Mouse (Mus musculus) NIH3T3 (cell line): ENCODE data around the gene Gm21976.

Experiments
- DNase-seq: peaks from one replicate; pipeline ENCODE4 v3.0.0-alpha.2; 2012; ENCODE audit warnings: low read depth

Gm21976 gene

DNA sequence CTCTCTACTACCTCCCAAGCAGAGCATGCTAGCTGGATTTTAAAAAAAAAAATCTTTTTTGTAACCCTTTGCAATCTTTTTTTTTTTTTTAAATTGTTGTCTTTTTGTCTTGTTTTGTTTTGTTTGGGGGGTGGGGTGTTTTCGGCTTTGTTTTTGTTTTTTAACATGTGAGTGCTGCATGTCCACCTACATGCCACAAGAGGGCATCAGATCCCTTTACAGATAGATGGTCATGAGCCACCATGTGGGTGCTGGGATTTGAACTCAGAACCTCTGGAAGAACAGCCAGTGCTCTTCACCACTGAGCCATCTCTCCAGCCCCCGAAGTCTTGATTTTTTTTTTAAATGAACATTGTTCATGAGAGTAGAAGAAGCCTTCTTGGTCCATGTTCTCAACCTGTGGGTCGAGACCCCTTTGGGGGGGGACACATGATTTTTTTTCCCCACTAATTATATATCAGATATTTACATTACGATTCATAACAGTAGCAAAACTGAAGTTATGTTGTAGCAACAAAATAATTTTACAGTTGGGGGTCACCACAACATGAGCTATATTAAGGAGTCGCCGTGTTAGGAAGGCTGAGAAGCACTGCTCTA, 18.3 kb downstream of the Gm21976 start:
- DNase-seq: no peak

DNA sequence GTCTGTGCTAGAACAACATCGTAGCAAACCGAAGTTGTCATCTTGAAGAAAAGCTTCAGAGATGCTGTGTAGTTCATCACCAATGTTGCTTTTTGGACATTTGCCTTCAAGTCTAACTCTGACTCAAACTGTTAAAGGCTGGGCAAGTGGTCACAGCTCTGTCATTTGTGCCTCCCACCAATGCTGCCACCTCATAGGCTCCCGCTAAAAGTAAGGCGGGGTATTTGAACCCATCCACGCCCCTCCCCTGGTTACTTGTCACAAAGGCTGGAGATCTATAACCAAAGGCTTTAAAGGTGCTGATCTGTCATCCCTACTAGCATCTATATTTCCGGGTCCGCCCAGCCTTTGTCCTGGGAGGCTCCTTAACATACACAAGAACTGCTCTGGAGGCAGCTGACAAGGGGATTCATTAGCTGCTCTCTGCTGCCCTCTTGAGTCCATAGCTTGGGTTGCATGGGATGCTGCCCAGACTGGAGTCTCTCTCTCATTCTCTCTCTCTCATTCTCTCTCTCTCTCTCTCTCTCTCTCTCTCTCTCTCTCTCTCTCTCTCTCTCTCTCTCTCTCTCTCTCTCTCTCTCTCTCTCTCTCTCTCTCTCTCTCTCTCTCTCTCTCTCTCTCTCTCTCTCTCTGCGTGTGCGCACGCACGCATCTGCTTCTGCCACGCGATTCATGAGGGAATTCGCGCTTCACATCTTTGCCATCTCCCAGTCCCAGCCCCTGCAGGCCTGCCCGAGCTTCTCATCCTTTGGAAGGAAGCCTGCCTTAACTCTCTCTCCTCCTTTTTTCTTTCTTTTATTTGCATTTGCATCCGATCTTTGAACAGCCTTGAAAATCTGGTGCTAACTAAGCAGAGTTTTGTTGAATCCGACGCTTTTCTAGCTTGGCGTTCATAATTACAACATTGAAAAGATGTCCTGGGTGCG, 19.4 kb downstream of the Gm21976 start:
- peak; percentile 92 for DNase-seq

DNA sequence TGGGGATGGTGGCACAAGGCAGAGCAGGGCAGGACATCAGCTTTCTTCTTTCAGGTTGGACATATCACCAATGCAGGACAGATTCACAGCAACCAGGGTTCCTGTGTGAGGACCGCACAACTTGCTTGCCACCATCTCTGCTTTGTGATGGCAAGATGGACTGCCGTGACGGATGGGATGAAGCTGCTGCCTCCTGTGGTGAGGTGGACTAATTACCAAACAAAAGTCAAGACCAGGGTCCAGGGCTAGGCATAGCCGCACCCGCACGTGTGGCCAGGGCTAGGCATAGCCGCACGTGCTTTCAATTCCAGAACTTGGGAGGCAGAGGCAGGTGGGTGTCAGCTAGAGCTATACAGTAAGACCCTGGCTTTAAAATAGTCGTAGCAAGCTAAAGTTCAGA, 25.6 kb downstream of the Gm21976 start:
- no peak for DNase-seq

DNA sequence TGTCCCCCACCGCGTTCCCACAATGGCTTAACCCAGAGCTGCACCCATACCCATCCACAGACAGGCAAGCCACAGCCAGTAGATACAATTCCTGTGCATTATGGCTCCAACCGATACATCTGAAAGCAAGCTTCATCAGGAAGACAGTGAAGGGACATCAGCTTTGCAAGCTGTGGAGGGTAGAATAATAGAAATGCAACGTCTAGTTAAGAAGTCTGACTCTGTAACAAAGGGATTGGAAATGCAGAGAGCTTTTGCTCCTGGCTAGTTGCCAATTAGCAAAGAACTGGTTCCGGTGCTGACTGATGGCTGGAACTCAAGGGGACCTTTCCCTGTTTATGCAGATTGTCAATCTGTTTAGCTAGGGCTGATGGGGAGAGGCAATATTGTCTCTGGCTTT, 26.7 kb downstream of the Gm21976 start:
- DNase-seq: no peak

DNA sequence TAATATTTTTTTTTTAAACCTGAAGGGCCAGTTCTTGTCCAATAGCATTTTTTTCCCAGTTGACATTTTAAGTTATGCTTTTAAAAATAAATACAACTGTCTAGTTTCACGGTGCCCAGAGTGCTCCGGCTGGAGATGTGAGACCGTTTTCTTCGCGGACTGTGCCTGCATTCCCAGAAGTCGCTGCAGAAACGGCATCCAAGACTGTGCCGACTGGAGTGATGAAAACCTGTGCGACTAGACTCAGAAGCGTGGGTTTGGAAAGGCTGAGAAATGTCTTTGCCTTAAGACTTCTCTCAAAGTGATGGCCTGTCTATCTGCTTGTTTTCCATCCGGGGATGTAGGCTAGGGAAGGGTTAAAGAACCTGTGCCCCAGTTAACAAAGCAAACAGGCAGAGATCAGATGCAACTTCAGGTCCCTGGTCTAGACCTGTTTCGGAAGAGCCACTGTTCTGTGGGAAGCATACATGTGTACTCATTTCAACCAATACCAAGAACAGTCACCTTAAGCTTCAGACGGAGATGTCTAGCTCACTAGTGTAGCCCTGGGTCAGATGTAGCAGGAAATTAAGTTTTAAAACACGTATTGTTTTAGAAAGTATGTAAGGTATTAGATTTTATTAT, 27.3 kb downstream of the Gm21976 start:
- DNase-seq: no peak

DNA sequence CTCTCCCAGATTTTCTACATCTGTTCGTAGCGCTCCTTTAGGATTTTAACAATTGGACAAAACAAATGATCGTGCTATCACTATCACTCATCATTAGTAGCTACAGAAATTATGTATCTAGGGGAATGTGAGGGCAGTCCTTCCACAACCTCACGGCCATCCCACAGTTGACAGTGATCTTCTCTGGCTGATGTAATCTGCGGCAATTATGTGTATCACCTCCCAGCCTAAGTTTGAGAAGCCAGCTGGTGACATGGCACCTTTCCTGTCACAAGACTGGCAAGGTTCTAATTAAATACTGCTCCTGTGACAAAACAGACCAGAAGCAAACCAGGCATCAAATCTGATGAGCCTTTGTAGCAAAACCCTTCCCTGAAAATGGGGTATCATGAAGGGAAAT, 28.3 kb downstream of the Gm21976 start:
- DNase-seq: no peak

DNA sequence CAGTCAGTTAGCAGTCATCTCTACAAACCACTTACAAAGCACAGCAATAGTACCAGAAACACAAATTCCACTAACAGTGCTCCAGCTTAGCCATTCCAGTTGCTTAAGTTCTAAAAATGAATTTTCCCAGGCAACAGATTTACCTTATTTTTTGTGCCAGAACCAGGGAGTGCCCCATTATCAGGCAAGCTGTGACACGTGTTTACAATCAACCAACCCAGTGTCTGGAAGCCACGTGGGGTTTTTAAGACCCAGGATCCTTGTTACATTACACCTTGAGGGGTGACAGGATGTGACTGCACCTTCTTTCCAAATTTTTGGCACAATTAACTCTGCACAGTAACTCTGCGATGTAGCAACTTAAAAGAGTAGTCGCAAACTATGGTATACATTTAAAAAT, 29.0 kb downstream of the Gm21976 start:
- DNase-seq: no peak

DNA sequence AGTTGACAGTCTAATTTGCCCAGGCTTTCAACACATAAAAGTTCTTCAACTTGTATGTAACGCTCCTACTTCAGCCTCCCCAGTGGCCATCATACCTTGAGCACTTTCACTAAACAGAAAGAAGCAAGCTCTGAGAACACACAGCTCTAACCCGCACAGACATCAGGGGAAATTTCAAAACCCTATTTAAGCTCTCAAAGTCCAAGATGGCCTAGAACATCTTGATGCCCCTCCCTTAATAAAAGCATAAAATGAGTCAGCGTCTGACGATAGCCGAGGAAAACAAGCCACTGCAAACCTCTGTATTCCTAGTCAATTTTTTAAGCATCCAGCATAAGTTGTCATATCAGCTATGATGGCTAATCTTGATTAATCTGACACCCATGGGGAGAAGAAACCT, 31.9 kb downstream of the Gm21976 start:
- DNase-seq: no peak

DNA sequence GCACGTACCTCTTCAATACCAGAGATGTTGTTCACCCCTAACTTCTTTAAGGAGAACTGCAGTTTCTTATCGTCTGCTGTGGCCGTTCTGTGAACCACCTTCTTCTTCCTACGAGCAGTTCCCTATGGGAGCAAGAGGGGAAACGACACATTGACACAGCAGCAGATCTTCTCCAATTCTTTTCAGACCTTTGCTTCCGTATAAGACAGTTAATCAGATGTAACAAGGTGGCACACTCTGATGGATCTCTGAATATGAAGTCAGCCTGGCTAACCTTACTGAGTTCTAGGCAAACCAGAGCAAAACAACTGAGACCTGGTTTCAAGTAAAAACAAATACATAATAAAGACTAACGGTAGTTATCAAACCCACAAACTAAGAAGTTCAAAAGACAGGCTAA, 33.9 kb downstream of the Gm21976 start:
- DNase-seq: no peak

DNA sequence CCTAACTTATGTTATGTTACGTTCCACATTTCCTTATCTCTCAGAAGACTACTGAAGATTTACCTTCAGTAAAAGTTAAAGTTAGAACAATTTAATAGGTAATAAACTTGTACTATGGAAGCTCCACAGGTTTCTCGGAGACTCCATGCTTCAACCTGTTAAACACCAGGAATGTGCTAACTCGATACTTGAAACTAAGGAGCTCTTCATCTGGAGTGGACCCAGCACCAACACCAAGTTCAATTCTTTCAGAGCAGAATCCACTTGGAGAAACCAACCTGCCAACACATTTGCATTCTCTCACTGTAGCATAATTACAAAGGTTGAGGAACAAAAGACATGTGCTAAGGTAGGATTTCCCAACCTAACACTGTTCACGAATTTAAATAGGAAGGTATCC, 35.4 kb downstream of the Gm21976 start:
- no peak for DNase-seq

DNA sequence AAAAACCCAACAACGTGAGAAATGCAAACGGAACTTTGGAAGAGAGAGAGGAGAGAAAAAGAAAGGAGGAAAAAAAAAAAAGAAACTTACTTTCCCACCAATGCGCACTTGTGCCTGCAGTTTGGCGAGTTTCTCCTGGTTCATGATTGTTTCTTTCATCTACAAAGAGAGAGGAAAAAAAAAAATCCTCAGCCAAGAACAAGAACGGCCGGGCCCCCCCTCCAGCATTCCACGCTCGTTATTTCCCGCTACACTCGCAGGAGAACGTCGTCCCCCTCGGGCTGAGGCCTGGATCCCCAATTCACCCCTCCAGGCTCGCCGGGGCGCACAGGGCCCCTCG, 36.4 kb downstream of the Gm21976 start:
- DNase-seq: no peak

DNA sequence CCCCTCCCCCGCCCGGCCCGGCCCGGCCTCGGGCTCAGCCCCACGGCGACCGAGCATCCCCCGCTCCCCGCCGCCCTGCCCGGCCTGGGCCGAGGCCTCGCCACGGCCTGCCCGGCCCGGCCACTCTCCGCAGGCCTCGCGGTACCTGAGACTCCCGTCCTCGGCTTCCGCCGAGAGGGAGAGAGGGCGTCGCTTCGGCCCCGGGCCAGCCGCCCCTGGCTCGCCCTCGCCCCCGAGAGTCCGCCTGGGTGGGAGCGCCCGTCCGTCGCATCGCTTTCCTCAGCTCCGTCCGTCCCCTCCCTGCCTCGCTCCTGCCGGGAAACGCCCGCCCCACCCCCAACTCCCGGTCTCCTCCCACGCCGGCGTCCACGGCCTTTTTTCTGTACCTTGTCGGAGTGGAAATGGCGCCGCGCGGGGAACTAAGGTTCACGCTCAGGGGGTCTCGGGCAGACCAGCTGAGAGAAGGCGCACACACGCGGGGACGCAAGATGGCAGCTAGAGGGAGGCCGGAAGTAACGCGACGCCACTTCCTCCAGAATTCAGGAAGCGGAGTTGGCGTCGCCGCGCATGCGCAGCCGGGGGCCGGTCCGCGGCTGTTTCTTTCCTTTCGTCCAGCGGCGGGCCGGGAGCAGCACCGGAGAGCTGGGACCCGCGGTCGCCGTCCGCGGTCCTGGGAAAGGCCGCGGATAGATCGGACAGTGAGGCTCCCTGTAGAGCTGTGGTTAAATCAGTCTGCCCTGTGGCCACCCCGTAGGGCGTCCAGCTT, 37.0 kb downstream of the Gm21976 start, which contains the start of gene Btf3:
Gene Btf3 (minus strand): TSS at position 527 of the 766 bp plus-strand sequence.
- DNase-seq: peak; percentile 95

DNA sequence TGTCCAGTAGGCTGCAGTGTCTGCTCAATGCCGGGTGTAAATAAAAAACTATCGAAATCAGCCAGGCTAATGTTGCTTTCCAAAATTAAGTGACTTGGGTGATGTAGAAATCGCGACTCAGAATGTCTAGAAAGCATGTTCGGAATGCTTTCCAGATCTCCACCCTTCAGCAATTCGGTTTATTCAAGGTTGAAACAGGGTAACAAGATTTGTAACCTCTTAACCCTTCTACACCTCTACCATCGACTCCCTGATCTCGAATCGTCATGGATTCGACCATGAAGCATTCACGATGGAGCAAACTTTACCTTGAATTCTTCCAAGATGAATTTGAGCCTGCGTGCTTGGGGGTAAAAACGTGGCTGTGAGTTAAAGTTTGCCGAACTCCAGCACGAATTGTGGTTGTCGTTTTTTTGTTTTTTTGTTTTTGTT, 37.6 kb downstream of the Gm21976 start:
- DNase-seq: no peak

DNA sequence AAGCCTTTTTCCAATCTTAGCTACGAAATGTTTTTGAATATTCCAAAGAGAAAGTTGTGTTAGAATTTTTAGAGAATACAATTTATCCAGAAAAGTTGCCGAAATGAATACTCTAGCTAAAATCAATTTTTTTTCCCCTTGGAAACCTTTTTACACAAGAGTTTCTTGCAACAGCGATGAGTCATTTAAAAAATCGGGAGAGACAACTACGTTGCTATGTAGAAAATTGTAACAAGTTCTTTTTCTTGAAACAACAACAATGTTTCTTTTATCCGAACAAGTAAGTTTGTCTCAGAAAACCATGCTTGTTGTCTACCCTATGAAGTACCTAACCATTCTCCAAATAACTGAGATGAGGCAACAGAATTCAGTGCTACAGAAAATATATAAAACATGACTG, 38.2 kb downstream of the Gm21976 start:
- peak; percentile 61 for DNase-seq

DNA sequence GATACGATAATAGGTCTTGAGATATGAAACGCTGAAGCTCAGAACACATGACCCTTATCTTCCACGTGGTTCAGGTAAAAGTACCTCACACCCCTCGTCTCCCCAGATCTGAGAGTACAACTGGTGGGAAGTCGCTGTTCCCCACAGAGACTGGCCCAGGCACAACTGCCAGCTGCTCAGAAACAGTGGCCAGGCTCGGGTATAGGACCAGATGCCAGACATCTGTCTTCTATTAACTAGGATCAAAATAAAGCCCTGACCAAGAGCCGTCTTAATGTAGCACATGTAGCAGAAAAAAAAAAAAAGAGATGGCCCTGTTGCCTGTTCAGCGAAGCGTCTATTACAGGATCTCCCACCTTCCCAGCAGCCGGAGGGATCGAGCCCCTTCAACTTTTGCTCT, 45.3 kb downstream of the Gm21976 start:
- peak; percentile 41 for DNase-seq

DNA sequence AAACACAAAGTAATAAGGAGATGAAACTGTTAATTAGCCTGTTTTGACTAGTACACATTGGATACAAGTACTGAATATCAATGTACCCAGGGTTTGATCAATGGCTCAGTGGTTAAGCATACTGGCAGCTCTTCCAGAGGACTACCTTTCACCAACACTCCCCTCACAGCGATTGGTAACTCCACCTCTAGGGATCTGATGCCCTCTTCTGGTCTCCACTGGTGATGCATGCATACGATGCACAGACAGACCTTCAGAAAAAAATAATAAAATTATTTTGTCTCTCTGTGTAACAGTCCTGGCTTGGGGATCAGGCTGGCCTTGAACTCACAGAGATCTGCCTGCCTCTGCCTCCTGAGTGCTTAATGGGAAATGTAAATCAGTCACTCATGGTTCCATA, 52.4 kb downstream of the Gm21976 start:
- peak; percentile 63 for DNase-seq

DNA sequence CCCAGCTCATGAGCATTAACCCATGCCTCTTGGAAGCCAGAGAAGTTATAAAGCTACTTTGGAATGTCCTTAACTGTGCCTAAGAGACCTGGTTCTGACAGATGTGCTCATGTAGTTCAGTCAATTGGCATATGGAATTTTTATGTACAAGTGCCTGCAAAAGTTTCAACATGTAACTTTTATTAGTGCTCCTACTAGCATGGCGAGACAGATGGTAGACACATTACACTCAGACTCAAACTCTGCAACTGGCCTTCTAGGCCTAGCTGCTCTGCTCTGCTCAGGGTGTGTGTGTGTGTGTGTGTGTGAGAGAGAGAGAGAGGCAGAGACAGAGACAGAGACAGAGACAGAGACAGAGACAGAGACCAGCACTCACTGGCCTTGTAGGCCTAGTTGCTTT, 56.5 kb downstream of the Gm21976 start:
- no peak for DNase-seq

DNA sequence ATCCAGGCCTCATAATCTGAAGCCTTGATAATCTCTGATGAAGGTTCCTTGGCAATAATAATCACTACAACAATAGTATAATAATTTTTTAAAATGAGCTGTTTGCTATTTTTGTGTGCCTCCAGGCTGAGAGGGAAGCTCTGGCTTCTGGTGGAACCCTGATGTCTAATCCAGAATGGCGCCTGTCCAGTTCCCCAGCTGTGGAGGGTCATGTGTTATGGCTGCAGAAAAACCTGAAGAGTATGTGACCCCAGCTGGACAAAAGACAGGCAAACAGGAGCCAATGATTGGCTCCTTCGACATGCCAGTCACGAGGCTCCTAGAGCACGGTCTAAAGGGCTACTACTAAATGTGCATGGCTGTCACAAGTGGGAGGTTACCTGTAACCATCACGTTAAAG, 60.8 kb downstream of the Gm21976 start:
- peak; percentile 13 for DNase-seq

DNA sequence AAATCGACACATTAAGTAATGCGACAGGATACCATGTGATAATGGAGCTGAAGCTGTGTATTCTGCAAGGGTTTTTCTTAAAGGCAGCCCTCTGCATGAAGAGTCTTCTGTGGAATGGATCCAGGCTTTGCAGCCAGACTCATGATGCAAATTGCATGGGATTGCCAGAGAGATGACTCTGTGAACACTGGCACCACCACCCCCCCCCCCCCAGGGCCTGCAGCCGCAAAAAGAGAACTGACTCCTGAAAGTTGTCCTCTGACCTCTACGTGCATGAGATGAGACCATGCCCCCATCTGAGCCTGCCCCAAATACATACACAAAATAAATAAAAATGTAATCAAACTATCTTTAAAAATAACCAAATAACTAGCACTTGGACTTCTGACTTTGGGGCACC, 69.8 kb downstream of the Gm21976 start:
- DNase-seq: peak; percentile 17

DNA sequence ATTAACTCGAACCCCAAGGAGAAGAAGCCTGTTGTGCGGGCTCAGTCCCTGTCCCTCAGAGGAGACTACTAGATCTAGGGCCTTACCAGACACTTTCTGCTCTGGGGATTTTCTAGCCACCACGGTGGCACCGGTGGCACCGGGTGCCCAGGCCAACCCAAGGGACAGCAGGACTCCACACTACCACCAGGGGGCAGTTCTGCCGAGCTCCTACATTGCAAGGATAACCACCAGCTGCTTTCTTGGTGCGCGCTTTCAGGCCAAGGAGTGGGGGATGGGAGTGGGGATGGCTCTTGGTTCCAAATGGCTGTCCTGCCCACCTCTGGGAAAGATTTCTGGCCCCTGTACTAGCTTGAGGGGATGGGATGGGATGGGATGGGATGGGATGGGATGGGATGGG, 71.8 kb downstream of the Gm21976 start:
- DNase-seq: no peak

DNA sequence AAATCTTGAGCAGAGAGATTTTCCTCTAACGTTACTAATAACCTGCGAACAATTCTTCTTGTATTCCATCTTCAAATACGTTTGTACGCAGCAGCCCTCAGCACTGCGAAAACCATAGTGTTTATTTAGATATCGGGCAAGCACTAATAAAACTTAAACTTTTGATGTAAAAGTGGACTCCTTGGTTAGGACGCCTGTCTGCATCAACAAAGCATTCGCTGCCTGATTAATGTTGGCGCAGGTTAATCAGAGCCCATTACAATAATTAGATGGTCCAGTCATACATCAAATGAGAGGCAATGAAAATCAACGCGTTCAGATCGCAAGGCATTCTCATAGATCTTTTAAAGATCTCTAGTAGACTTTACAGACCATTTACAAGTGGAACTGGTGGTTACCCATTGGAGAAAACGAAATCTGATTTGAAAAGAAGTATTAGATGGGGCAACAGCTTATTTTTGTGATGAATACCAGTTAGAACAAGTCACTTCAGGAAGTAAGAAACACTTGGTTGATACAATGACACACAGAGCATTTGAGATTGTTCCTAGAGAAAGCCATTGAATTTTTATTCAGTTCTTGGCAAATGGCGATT, 72.8 kb downstream of the Gm21976 start:
- no peak for DNase-seq

DNA sequence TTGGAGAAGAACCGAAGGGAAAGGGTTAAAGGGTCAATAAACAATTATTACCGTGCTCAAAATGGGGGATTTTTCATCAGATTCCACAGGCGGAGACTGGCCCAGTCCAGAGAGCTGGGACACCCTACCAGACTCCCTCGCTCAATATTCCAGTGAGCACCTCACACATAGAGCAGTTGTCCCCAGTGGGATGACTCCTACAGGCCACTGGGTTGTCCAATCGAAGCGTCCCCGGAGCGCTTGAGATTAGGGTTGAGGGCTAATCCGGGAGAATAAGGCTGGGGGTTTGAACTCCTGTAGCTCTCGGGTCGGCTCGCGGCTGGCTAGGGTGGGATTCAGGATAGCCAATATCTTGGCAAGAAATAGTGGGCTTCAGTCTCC, 74.0 kb downstream of the Gm21976 start:
- DNase-seq: no peak
